Mouse (Mus musculus): ENCODE results near the gene Agl. TPM values are rescaled to one million over a fixed set of nuclear protein-coding genes. Genes with fewer than 3 reads are reported as not detected.

Agl gene
- polyA plus RNA-seq, 1 experiment from 2014 or later, result 17.6 TPM

DNA sequence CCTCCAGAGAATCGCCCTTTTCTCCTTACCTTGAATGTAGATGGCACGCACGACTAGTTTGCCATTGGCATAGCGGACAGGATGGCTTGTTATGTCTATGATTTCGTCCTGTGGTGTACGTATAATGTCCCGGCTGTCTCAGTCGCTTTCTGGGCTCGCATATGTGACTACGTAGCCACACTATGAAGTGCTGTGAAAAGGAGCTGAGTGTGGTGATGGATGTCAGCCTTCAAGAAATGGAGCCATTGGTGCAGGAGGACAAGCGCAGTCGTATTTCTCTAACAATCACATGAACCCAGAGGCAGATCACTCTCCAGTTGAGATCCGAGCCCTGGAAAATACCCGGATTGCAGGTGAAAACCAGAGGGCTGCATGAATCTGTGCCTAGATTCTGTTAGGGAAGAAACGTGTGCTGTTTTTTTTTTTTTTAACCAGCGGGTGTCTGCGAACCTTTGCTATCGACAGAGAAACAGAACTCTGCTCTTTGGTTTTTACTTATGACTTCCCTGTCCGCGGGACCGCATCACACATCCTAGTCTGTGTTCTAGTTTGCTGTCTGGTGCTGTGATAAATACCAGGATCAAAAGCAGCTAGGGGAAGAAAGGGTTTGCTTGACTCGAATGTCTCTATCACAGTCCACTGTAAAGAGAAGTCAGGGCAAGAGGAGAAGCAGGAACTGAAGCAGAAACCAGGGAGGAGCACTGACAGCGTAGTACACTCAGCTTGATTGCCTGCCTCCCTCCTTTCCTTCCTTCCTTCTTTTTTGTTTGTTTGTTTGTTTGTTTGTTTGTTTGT, 28.9 kb upstream of the Agl start:
- H3K4me1 ChIP-seq (replicated peaks; ENCODE audit: control insufficient read depth, insufficient read depth, low read length), result peaks cover 3% of the 10 kb centered on the region; the same call in 1 of the 2 replicates
- no peak overlapping the region for H3K4me3 ChIP-seq (ENCODE audit: low read length)
- H3K9me3 ChIP-seq (ENCODE audit: control insufficient read depth, low read length), result no peaks in the 10 kb centered on the region
- no peaks in the 10 kb centered on the region; the same call in 1 of the 2 replicates for H3K27me3 ChIP-seq (ENCODE audit: control insufficient read depth, insufficient read depth, low read depth, low read length)
- H3K36me3 ChIP-seq (ENCODE audit: control insufficient read depth, insufficient read depth, low read length), result no peaks in the 10 kb centered on the region
- H3K4me2 ChIP-seq (ENCODE audit: low read depth, low read length), result no peak overlapping the region
- no peak overlapping the region for H3K27ac ChIP-seq (ENCODE audit: low read length)
- no peak overlapping the region for H3K9ac ChIP-seq (ENCODE audit: low read length)
- WGBS, result 72% methylated on average over 23 of the region's 23 CpGs
- no peak for ATAC-seq (ENCODE audit: low read depth)

DNA sequence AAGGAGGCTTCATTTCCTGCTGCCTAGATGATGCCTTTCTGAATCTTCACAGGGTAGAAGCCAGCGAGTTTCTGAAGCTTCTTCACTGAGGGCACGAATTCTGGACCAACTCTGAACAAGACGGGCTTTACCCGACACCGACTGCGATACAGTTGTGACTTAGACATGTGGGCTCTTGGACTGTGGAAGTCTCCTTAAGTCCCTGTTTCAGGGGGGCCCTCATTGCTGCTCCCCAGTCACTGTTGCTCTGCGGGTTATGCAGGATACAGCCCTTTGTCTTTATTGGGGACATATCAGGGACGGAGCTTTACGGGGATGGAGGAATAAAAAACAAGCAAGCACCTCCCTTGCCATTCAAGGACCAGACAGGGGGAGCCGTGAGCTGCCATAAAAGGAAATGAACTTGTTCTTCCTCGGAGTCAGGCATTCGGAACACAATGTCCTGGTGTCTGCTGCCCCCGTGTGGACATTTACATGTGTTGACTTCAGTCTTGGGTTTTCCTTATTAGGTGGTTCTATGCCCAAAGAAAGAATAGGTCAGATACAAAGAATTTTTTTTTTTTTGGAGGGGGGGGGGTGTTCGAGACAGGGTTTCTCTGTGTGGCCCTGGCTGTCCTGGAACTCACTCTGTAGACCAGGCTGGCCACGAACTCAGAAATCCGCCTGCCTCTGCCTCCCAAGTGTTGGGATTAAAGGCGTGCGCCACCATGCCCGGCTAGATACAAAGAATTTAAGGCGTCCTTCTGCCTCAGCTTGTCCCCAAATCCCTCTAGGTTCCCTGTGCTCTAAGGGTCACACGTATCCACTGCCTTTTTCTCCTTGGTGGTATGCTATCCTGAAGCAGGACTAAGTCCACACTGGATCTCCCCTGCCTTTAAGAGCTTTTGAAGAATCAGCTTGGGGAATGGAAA, 28.1 kb upstream of the Agl start:
- WGBS, result 24% methylated on average over 21 of the region's 21 CpGs
- Histone ChIP-seq H3K27ac (ENCODE audit: low read length) (no peak overlapping the region; the same call in 1 of the 2 replicates), H3K4me3 (ENCODE audit: low read length) (peak overlapping the region; percentile 50), H3K9ac (ENCODE audit: low read length) (peak overlapping the region; percentile 66), H3K27me3 (ENCODE audit: control insufficient read depth, insufficient read depth, low read depth, low read length) (no peaks in the 10 kb centered on the region; the same call in 1 of the 2 replicates), H3K9me3 (ENCODE audit: control insufficient read depth, low read length) (no peaks in the 10 kb centered on the region), H3K36me3 (ENCODE audit: control insufficient read depth, insufficient read depth, low read length) (no peaks in the 10 kb centered on the region), H3K4me1 (replicated peaks; ENCODE audit: control insufficient read depth, insufficient read depth, low read length) (peaks cover 3% of the 10 kb centered on the region; the same call in 1 of the 2 replicates), H3K4me2 (ENCODE audit: low read depth, low read length) (peak overlapping the region; percentile 80)
- ATAC-seq (ENCODE audit: low read depth), result peak; percentile 83

DNA sequence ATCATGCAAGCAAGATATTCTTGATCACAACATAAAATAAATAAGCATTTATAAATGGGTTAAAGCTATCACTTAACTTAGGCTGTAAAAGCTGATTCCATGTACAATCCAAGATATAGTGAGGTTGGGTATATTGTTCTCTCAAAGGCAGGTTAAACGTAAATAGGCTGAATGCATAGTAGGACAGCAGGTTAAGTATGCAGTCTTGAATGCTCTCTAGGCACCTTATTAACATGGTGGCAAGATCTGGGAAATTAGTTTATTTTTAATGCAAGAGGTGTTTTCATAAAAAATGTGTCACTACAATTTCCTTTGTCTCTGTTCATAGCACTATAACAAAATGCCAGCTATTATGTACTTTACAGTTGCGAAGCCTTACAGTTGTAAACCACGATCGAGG, 27.4 kb upstream of the Agl start:
- Histone ChIP-seq H3K4me3 (ENCODE audit: low read length) (peak overlapping the region; percentile 50; the same call in 1 of the 2 replicates), H3K9ac (ENCODE audit: low read length) (peak overlapping the region; percentile 66)
- 65% methylated on average over 4 of the region's 4 CpGs for WGBS

DNA sequence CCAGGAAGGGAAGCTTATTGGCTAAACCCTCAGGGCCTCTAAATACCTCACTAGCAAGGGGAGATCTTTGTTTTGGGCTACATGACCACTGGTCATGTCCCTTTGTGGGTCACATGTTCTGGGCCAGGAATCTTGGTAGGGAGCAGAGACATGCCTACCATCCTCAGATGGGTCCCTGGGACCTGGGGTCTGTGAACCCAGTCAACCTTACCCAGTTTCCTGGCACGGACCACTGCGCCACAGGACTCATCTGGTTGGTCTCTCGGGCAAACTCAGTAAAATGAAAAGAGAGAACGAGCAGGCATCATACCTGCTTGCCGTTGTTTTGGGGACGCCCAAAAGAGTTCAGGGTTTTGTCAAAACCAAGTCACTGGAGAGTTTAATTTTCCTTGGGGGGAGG, 26.3 kb upstream of the Agl start:
- no peaks in the 10 kb centered on the region; the same call in 1 of the 2 replicates for H3K27me3 ChIP-seq (ENCODE audit: control insufficient read depth, insufficient read depth, low read depth, low read length)
- H3K27ac ChIP-seq (ENCODE audit: low read length), result no peak overlapping the region
- H3K4me3 ChIP-seq (ENCODE audit: low read length), result no peak overlapping the region
- peaks cover 3% of the 10 kb centered on the region; the same call in 1 of the 2 replicates for H3K4me1 ChIP-seq (replicated peaks; ENCODE audit: control insufficient read depth, insufficient read depth, low read length)
- H3K36me3 ChIP-seq (ENCODE audit: control insufficient read depth, insufficient read depth, low read length), result no peaks in the 10 kb centered on the region
- WGBS, result 91% methylated on average over 6 of the region's 6 CpGs
- H3K9me3 ChIP-seq (ENCODE audit: control insufficient read depth, low read length), result no peaks in the 10 kb centered on the region
- no peak for ATAC-seq (ENCODE audit: low read depth)
- H3K9ac ChIP-seq (ENCODE audit: low read length), result no peak overlapping the region
- H3K4me2 ChIP-seq (ENCODE audit: low read depth, low read length), result no peak overlapping the region

More for the DNA sequence above, 27.4 kb upstream of the Agl start:
- H3K27ac ChIP-seq (ENCODE audit: low read length), result no peak overlapping the region; the same call in 1 of the 2 replicates
- no peaks in the 10 kb centered on the region for H3K36me3 ChIP-seq (ENCODE audit: control insufficient read depth, insufficient read depth, low read length)
- peak overlapping the region; percentile 80 for H3K4me2 ChIP-seq (ENCODE audit: low read depth, low read length)
- no peak for ATAC-seq (ENCODE audit: low read depth)
- H3K9me3 ChIP-seq (ENCODE audit: control insufficient read depth, low read length), result no peaks in the 10 kb centered on the region
- peaks cover 3% of the 10 kb centered on the region; the same call in 1 of the 2 replicates for H3K4me1 ChIP-seq (replicated peaks; ENCODE audit: control insufficient read depth, insufficient read depth, low read length)
- H3K27me3 ChIP-seq (ENCODE audit: control insufficient read depth, insufficient read depth, low read depth, low read length), result no peaks in the 10 kb centered on the region; the same call in 1 of the 2 replicates

DNA sequence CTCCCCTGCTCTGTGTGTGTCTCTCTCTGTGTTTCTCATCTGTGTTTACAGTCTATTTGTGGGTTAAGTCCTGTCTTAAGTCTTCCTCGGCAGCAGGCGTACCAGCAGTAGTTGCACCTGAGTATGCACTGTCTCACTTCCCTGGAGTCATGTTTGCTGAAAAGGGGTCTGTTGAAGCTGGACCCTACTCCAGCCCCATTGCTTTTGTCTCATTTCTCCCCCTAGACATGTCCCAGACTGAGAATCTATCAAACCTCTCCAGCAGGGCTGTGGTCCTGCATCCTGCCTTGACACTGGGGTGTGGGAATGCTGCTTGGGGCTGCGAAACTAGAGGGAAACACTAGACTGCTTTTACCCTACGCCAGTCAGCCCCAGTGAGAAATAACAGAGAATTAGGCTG, 25.5 kb upstream of the Agl start:
- Histone ChIP-seq H3K9ac (ENCODE audit: low read length) (no peak overlapping the region), H3K4me2 (ENCODE audit: low read depth, low read length) (no peak overlapping the region), H3K9me3 (ENCODE audit: control insufficient read depth, low read length) (no peaks in the 10 kb centered on the region), H3K27me3 (ENCODE audit: control insufficient read depth, insufficient read depth, low read depth, low read length) (no peaks in the 10 kb centered on the region; the same call in 1 of the 2 replicates), H3K4me3 (ENCODE audit: low read length) (no peak overlapping the region), H3K36me3 (ENCODE audit: control insufficient read depth, insufficient read depth, low read length) (no peaks in the 10 kb centered on the region), H3K4me1 (replicated peaks; ENCODE audit: control insufficient read depth, insufficient read depth, low read length) (peaks cover 3% of the 10 kb centered on the region; the same call in 1 of the 2 replicates), H3K27ac (ENCODE audit: low read length) (no peak overlapping the region)
- WGBS, result 76% methylated on average over 4 of the region's 4 CpGs
- no peak for ATAC-seq (ENCODE audit: low read depth)

DNA sequence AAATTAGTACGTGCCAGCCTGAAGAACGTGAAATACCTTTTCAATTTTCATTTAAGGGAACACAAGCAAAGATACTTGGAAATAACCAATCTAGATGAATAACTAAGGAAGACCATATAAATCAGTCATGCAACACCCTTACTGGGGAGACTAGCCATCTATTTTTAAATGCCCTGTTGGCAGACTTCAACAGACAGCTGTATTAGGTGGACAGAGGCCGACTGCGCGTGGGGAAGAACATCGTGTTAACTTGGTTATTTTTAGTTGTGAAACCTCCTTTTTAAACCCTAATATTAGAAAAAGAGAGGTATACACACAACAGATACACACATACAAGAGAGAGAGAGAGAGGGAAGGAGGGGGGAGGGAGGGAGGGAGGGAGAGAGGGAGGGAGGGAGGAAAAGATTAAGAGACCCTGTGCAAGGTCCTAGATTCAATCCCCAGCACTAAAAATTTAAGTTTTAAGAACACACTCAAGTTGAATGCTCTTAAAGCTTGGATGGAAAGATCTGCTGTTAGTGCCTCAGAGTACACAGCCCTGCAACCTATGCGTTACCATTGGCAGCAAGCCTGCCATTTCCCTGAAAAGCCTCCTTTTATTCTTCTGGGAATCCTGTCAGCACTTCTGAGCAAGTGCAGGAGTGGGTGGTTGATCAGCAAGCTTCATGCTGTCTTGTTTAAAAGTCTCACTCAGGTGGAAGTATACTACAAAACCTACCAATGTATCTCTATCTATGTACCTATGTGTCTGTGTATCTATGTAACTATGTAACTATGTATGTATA, 24.8 kb upstream of the Agl start:
- Histone ChIP-seq H3K27ac (ENCODE audit: low read length) (no peak overlapping the region), H3K4me2 (ENCODE audit: low read depth, low read length) (no peak overlapping the region)

DNA sequence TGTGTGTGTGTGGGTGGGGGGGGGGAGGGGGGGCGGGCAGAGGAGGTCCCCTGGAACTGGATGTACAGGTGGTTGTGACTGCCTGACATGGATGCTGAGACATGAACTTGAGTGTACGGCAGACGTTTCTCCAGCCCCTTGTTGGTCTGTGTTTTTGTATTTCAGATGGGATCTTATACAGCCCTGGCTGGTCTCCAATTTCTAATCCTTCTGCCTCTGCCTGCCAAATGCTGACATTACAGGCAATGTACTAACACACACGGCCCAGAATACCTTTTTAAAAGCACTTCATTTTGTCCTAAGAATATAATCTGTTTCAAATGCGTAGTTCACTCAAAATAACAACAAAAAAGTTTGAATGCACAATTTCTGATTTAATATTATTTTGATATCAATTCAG, 23.4 kb upstream of the Agl start:
- H3K9ac ChIP-seq (ENCODE audit: low read length), result no peak overlapping the region
- 59% methylated on average over 5 of the region's 5 CpGs for WGBS
- no peaks in the 10 kb centered on the region for H3K36me3 ChIP-seq (ENCODE audit: control insufficient read depth, insufficient read depth, low read length)
- no peaks in the 10 kb centered on the region for H3K9me3 ChIP-seq (ENCODE audit: control insufficient read depth, low read length)
- H3K27me3 ChIP-seq (ENCODE audit: control insufficient read depth, insufficient read depth, low read depth, low read length), result no peaks in the 10 kb centered on the region
- H3K4me3 ChIP-seq (ENCODE audit: low read length), result no peak overlapping the region
- H3K27ac ChIP-seq (ENCODE audit: low read length), result no peak overlapping the region
- H3K4me1 ChIP-seq (replicated peaks; ENCODE audit: control insufficient read depth, insufficient read depth, low read length), result peaks cover 3% of the 10 kb centered on the region; the same call in 1 of the 2 replicates
- H3K4me2 ChIP-seq (ENCODE audit: low read depth, low read length), result no peak overlapping the region
- no peak for ATAC-seq (ENCODE audit: low read depth)

More for the DNA sequence above, 24.8 kb upstream of the Agl start:
- Histone ChIP-seq H3K4me1 (replicated peaks; ENCODE audit: control insufficient read depth, insufficient read depth, low read length) (peaks cover 3% of the 10 kb centered on the region; the same call in 1 of the 2 replicates), H3K36me3 (ENCODE audit: control insufficient read depth, insufficient read depth, low read length) (no peaks in the 10 kb centered on the region), H3K27me3 (ENCODE audit: control insufficient read depth, insufficient read depth, low read depth, low read length) (no peaks in the 10 kb centered on the region), H3K4me3 (ENCODE audit: low read length) (no peak overlapping the region), H3K9me3 (ENCODE audit: control insufficient read depth, low read length) (no peaks in the 10 kb centered on the region), H3K9ac (ENCODE audit: low read length) (no peak overlapping the region)
- no peak for ATAC-seq (ENCODE audit: low read depth)
- WGBS, result 76% methylated on average over 7 of the region's 7 CpGs

DNA sequence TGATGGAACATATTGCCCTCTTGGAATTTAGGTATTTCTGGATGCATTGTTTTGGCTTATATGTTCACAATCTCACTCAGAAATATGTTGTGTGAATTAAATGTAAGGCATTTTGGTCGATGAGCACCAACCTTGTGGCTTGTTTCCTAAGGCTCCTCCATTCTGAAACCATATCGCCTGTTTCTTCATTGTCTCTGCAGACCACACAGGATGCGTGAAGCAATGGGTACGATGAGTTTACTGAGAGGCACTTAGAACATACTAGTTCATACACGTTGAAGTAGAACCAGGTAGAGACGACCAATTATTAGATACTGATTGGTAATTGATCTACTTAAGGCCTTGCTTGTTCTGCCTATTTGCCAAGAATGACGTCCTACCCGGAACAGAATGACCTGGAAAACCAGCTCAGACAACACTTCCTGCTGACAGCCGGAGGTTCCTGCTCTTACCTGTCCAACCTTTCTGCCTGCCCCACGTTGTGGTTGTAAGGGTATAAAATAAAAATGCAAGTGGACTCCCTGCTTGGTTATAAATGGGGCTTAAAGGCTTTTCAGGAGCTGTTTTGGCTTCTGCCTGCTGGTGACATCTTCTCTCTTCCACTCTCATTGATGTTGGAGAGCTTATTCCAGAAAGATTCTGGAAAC, 21.4 kb upstream of the Agl start:
- ATAC-seq (ENCODE audit: low read depth), result no peak
- no peaks in the 10 kb centered on the region for H3K4me1 ChIP-seq (replicated peaks; ENCODE audit: control insufficient read depth, insufficient read depth, low read length)
- 78% methylated on average over 10 of the region's 10 CpGs for WGBS
- no peak overlapping the region for H3K27ac ChIP-seq (ENCODE audit: low read length)
- no peaks in the 10 kb centered on the region for H3K9me3 ChIP-seq (ENCODE audit: control insufficient read depth, low read length)
- no peaks in the 10 kb centered on the region for H3K27me3 ChIP-seq (ENCODE audit: control insufficient read depth, insufficient read depth, low read depth, low read length)
- H3K4me3 ChIP-seq (ENCODE audit: low read length), result no peak overlapping the region
- H3K4me2 ChIP-seq (ENCODE audit: low read depth, low read length), result no peak overlapping the region
- H3K36me3 ChIP-seq (ENCODE audit: control insufficient read depth, insufficient read depth, low read length), result no peaks in the 10 kb centered on the region
- H3K9ac ChIP-seq (ENCODE audit: low read length), result no peak overlapping the region

Measured in lung, embryonic 16.5 days (tissue).